8 mouse cellular contexts compared by ENCODE assay signal in the genomic region with DNA sequence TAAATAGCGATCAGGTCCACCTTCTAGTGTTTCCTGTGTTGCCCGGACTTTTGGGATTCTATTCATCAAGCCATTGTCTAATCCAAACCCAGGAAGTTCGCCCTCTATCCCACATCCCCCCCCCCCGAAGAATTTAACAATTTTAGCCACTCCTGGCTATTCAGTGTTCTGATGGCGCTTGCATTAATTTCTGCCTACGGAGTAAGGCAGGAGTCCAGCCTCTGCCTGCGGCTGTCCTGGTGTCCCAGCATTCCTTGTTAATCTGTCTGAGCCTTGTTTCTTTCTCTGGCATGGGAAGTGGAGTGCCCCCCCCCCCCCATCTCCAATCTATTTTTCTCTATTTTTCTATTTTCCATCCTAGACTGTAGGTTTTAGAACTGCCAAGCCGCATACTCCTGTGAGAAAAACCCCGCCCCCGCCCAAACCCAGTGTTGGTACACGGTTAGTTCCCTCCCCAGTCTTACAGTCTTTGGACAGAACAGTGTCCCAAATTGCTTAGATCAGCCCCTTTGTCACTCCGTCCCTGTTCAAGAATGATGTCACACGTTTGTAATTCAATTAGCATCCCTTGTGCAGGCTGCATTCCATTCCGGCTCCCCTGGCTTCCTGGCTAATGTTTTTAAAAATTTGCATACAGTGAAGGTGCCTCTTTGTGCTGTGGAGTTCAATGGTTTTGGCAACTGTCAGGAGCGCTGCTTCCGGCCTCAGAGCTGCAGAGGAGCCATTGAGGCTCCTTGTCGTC. TPM values are rescaled to one million over a fixed set of nuclear protein-coding genes. Genes with fewer than 3 reads are reported as not detected.
DNase-seq lines count a peak whose midpoint lies in the region.

No protein-coding gene starts in this region.

- DNase-seq in heart, adult 18-20 months = peak; percentile 37 to 53
- DNase-seq in heart, postnatal 25 days (ENCODE audit: low spot score) = no peak
- peak; percentile 52 for DNase-seq in brain, adult 2 months (ENCODE audit: low read depth, low spot score)
- DNase-seq in heart, postnatal 4 days = peak; percentile 39
- DNase-seq in layer of hippocampus, adult 9-11 months = peak; percentile 71
- DNase-seq in spleen, postnatal 10 days (ENCODE audit: low spot score in 2 of 2) = no peak
- no peak for DNase-seq in ovary, postnatal 36 days (ENCODE audit: low spot score)
- DNase-seq in thymus, postnatal 25 days = no peak

- intact Hi-C loops in heart, postnatal 25 days (cut with DNase I) = no loop called here

RNA-seq across cellular contexts. Expression of a gene that starts 15.4 kb away (rescaled TPM):
- not detected for total RNA-seq in heart, adult 18-20 months (2021)
- not detected for total RNA-seq in heart, postnatal 25 days (2021)
- not detected for total RNA-seq in heart, postnatal 4 days (2021)

RNA-seq across cellular contexts. Expression of a gene that starts 44.1 kb away (rescaled TPM):
- total RNA-seq in heart, adult 18-20 months (2021) = 1 to 10 TPM; 4.9 to 6.9 TPM
- total RNA-seq in heart, postnatal 25 days (2021) = 1 to 10 TPM; 6.1 to 6.9 TPM
- total RNA-seq in heart, postnatal 4 days (2021) = 1 to 10 TPM; 6.3 to 7.0 TPM

RNA-seq across cellular contexts. Expression of a gene that starts 57.6 kb away (rescaled TPM):
- total RNA-seq in heart, adult 18-20 months (2021) = 1 to 10 TPM; 6.7 to 9.9 TPM
- 10 to 100 TPM in 1 of 2 experiments, 1 to 10 TPM in 1; 7.3 to 10.8 TPM for total RNA-seq in heart, postnatal 25 days (2021)
- 10 to 100 TPM; 11.6 to 12.1 TPM for total RNA-seq in heart, postnatal 4 days (2021)

Comparison
In these comparisons a context has a peak if more than half of its experiments do, and no peak if none do; other contexts are left out.
1. DNase-seq: peak in heart, adult 18-20 months (2 of 2), brain, adult 2 months (single experiment), heart, postnatal 4 days (single experiment) and layer of hippocampus, adult 9-11 months (single experiment); none in heart, postnatal 25 days (single experiment), spleen, postnatal 10 days (0 of 2), ovary, postnatal 36 days (single experiment) and thymus, postnatal 25 days (single experiment).